Comparison of ENCODE assay signal across 8 mouse cellular contexts in the genomic region with DNA sequence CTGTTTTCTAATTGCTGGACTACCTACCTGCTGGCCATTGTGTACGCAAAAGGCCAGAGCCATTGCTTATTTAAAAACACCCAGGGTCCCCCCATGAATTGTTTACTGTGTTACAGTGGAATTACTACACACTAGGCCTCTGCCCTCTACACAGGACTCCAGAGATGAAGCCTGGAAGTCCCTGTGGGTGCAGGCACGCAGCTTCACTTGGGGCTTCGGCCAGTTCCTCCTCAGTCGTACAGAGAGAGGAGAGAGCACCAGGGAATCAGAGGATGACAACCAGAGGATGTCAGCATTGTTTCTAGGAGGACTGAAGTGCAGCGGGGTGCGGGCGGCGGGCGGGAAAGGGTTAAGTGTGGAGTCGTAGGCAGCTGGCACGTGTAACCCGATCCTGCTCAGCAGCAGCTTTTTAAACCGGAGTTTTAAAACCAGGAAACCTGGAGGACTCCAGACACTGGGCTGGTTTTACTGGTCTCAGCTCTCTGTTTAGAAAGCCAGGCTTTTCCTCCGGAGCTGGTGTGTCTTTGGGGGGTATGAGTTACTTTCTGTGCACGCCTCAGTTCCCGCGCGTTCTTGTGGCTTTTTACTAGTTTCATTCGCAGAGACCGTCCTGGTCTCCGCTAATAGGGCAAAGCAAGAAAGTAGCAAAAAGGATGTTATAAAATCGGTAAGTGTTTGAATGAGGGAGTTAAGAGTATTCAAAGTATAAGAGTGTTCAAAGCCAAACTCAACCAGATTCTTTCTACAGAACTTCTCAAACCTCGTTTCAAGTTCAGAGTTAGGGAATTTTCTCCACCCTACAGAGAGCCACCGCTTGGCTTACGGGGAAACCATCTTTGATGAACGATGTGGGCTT. TPM values are rescaled to one million over a fixed set of nuclear protein-coding genes. Genes with fewer than 3 reads are reported as not detected.
A peak's percentile ranks its signal among the peaks of the same experiment; 100 is the strongest.
DNase-seq lines count a peak whose midpoint lies in the region; ATAC-seq and TF ChIP-seq lines count a peak whose summit lies in the region.

No protein-coding gene starts in this region.

- intact Hi-C loops in heart, postnatal 25 days (cut with DNase I): no loop called here

- no peak overlapping the region for H3ac ChIP-seq in myocyte (ENCODE audit: control insufficient read depth, insufficient read length)

- H3K79me2 ChIP-seq in myocyte (ENCODE audit: control insufficient read depth, insufficient read depth): no peaks in the 10 kb centered on the region

- H3K36me3 ChIP-seq in embryonic facial prominence, embryonic 10.5 days (replicated peaks): no peaks in the 10 kb centered on the region
- H3K36me3 ChIP-seq in myocyte (ENCODE audit: control insufficient read depth, insufficient read depth): no peaks in the 10 kb centered on the region

- DNase-seq in heart, adult 11 months: peak; percentile 91
- DNase-seq in heart, postnatal 25 days (ENCODE audit: low spot score): no peak
- peak; percentile 89 for DNase-seq in embryonic facial prominence, embryonic 10.5 days (ENCODE audit: low spot score)
- DNase-seq in liver (peak; percentile 33), adipocyte (ENCODE audit: low spot score) (no peak)
- DNase-seq in cerebellum, adult 9-11 months: no peak

- TF ChIP-seq POLR2A in myocyte (IDR thresholded peaks at IDR 0.05; ENCODE audit: insufficient read length, low read depth): no peak

- H3K27ac ChIP-seq in embryonic facial prominence, embryonic 10.5 days (replicated peaks): peak overlapping the region; percentile 91

- WGBS in embryonic facial prominence, embryonic 10.5 days: 3% methylated on average over 26 of the region's 26 CpGs

- no peaks in the 10 kb centered on the region for H3K27me3 ChIP-seq in embryonic facial prominence, embryonic 10.5 days (replicated peaks; ENCODE audit: low read depth, poor library complexity, severe bottlenecking)
- H3K27me3 ChIP-seq in myocyte (ENCODE audit: control insufficient read depth, insufficient read depth, insufficient read length): no peaks in the 10 kb centered on the region

- peaks cover 25% of the 10 kb centered on the region for H3K4me1 ChIP-seq in embryonic facial prominence, embryonic 10.5 days

- peak overlapping the region; percentile 52 for H3K4me3 ChIP-seq in embryonic facial prominence, embryonic 10.5 days
- peak overlapping the region; percentile 8 for H3K4me3 ChIP-seq in myocyte

- H3K4me2 ChIP-seq in myocyte (ENCODE audit: low read depth): peak overlapping the region; percentile 89

- H3K9me3 ChIP-seq in embryonic facial prominence, embryonic 10.5 days: peaks cover 4% of the 10 kb centered on the region; the same call in 1 of the 2 replicates

- peak; percentile 38 to 62 for ATAC-seq in hematopoietic stem cell, adult 5-6 weeks (replicated peaks in 1 of 2; ENCODE audit: insufficient read depth in 1 of 2, low FRiP score in 2 of 2, low TSS enrichment in 1 of 2, low read depth in 1 of 2, poor library complexity in 2 of 2, severe bottlenecking in 2 of 2)

TF ChIP-seq in myocyte, 11 proteins besides CTCF, POLR2A, EP300 and RAD21:
- no peak for TF ChIP-seq TCF12 (IDR thresholded peaks at IDR 0.05; ENCODE audit: insufficient read depth, poor library complexity, severe bottlenecking)
- TF ChIP-seq MYOD1 (IDR thresholded peaks at IDR 0.05; ENCODE audit: control insufficient read depth in 1 of 3, insufficient read length in 2 of 3, low read depth in 2 of 3): peak in 2 of 3 experiments; percentile 53 to 69
- no peak for TF ChIP-seq TCF3 (IDR thresholded peaks at IDR 0.05; ENCODE audit: insufficient read length, low read depth)
- TF ChIP-seq MYOG (IDR thresholded peaks at IDR 0.05; ENCODE audit: control insufficient read depth in 1 of 3, insufficient read depth in 1 of 3, insufficient read length in 2 of 3, low read depth in 2 of 3): peak in 2 of 3 experiments; percentile 75 to 77

RNA-seq across cellular contexts. Expression of a gene that starts 11.4 kb away (rescaled TPM):
- 10 to 100 TPM; 41.5 to 44.7 TPM for total RNA-seq in heart, postnatal 25 days (2021)
- 7.0 and 8.5 TPM in 2 replicates for polyA plus RNA-seq in embryonic facial prominence, embryonic 10.5 days (2016; fragmentation: Nextera tagmentation; extraction: Ambion mirVana)
- total RNA-seq in hematopoietic stem cell, adult 5-6 weeks (2017): 0.69 and 1.0 TPM in 2 replicates
- 19.4 TPM for polyA plus RNA-seq in myocyte (2012; fragmentation: generic; extraction: Trizol)

Comparison
In these comparisons a context has a peak if more than half of its experiments do, and no peak if none do; other contexts are left out.
1. DNase-seq: peak in heart, adult 11 months (single experiment), embryonic facial prominence, embryonic 10.5 days (single experiment) and liver (single experiment); none in heart, postnatal 25 days (single experiment), cerebellum, adult 9-11 months (single experiment) and adipocyte (single experiment).
2. RNA of a gene that starts 11.4 kb away (total RNA-seq): 41.5 to 44.7 TPM in heart, postnatal 25 days; 0.69 to 1.0 TPM in hematopoietic stem cell, adult 5-6 weeks; every median in the first group is over 10 times any median in the second.